Mouse (Mus musculus) ES-E14 (cell line): ENCODE measurements at regions not wholly inside any gene's neighbourhood (a gene's known extent, or its start where the extent isn't known, plus 50 kb on each side); places are given as distances from the start of the nearest gene placed in this dataset.

Source experiments
- DNase-seq: peaks from one replicate; pipeline ENCODE4 v3.0.0-alpha.2; 2013; ENCODE audit warnings: low read depth, low spot score
- H3K27ac ChIP-seq: 2 replicates; pipeline ENCODE4 v1.5.1; 2012; ENCODE audit warnings: low read depth, mild to moderate bottlenecking, low read length, moderate library complexity, mixed read lengths; ENCODE audit not compliant: poor library complexity, insufficient read depth, severe bottlenecking
- H3K36me3 ChIP-seq: 2 replicates; pipeline ENCODE4 v1.6.1; 2012; ENCODE audit warnings: mild to moderate bottlenecking, low read length, moderate library complexity, mixed read lengths; ENCODE audit not compliant: control insufficient read depth, poor library complexity, insufficient read depth, severe bottlenecking
- H3K4me1 ChIP-seq, 2 experiments: fragments of 150-350 bp in 1 of 2; sonication (generic) in 1 of 2; 2 replicates each; pipeline ENCODE4 v1.6.1; 2012; ENCODE audit warnings: low read length in 2 of 2, mild to moderate bottlenecking in 1 of 2, mixed read lengths in 1 of 2; ENCODE audit not compliant: control insufficient read depth in 2 of 2, insufficient read depth in 2 of 2, poor library complexity in 1 of 2
- H3K4me3 ChIP-seq, 2 experiments: fragments of 150-350 bp in 1 of 2; sonication (generic) in 1 of 2; 2 replicates each; pipeline ENCODE4 v1.5.1; 2012; ENCODE audit warnings: low read length in 2 of 2, low read depth in 1 of 2, mild to moderate bottlenecking in 1 of 2, mixed read lengths in 1 of 2; ENCODE audit not compliant: insufficient read depth in 1 of 2, poor library complexity in 1 of 2, severe bottlenecking in 1 of 2
- H3K9ac ChIP-seq: 2 replicates; pipeline ENCODE4 v1.6.1; 2012; ENCODE audit warnings: low read depth, mild to moderate bottlenecking, low read length, mixed read lengths; ENCODE audit not compliant: poor library complexity, insufficient read depth, severe bottlenecking
- H3K9me3 ChIP-seq: fragments of 150-350 bp; sonication (generic); 2 replicates; pipeline ENCODE4 v1.6.1; 2012; ENCODE audit warnings: low read depth, mild to moderate bottlenecking, low read length; ENCODE audit not compliant: control insufficient read depth, insufficient read depth
- CHD2 ChIP-seq: IDR thresholded peaks from 2 replicates; pipeline ENCODE4 v1.6.1; 2014; ENCODE audit warnings: mild to moderate bottlenecking, low read depth, low read length, inconsistent platforms
- HCFC1 ChIP-seq: IDR thresholded peaks from 2 replicates; pipeline ENCODE4 v1.6.1; 2012; ENCODE audit warnings: low read length, inconsistent platforms, borderline replicate concordance; ENCODE audit not compliant: insufficient read depth
- MAFK ChIP-seq: IDR thresholded peaks from 2 replicates; pipeline ENCODE4 v1.6.1; 2014; ENCODE audit warnings: mild to moderate bottlenecking, low read depth, low read length, inconsistent platforms; ENCODE audit not compliant: insufficient read depth
- ZC3H11A ChIP-seq: IDR thresholded peaks from 2 replicates; pipeline ENCODE4 v1.6.1; 2012; ENCODE audit warnings: low read depth, mild to moderate bottlenecking, inconsistent platforms, low read length, borderline replicate concordance
- ZNF384 ChIP-seq: IDR thresholded peaks from 2 replicates; pipeline ENCODE4 v1.6.1; 2012; ENCODE audit warnings: low read depth, low read length, inconsistent platforms
- in situ Hi-C, 2 experiments: fragments of 600-800 bp; cut with MboI; formaldehyde crosslinking; loops; one replicate each; pipeline ENCODE4 v1.15.1; 2025; ENCODE audit warnings: low sequenced_read_pairs in 2 of 2, inconsistent platforms in 1 of 2; ENCODE audit not compliant: unreplicated experiment in 2 of 2

GRCm38 (mm10) chr11:111767012-111767392, 701.0 kb downstream of the Kcnj2 start:
- Histone ChIP-seq H3K27ac (no peak overlapping the region), H3K36me3 (no peaks in the 10 kb centered on the region), H3K4me3 (no peak overlapping the region), H3K9me3 (no peaks in the 10 kb centered on the region), H3K4me1 (no peaks in the 10 kb centered on the region), H3K9ac (no peak overlapping the region)
- TF ChIP-seq ZNF384 (no peak), HCFC1 (no peak), CHD2 (no peak), MAFK (no peak), ZC3H11A (no peak)
- in situ Hi-C loops, result no loop called here
- no peak for DNase-seq

- in situ Hi-C loops, result no loop called here
- TF ChIP-seq ZNF384 (no peak), HCFC1 (no peak), CHD2 (no peak)
- Histone ChIP-seq H3K36me3 (no peaks in the 10 kb centered on the region), H3K27ac (no peak overlapping the region), H3K4me3 (no peak overlapping the region), H3K9ac (no peak overlapping the region), H3K4me1 (no peaks in the 10 kb centered on the region), H3K9me3 (no peaks in the 10 kb centered on the region)
- DNase-seq, result no peak
Observed at GRCm38 (mm10) chr11:111774108-111774679, 708.2 kb downstream of the Kcnj2 start.

GRCm38 (mm10) chr11:111781321-111781720, 715.4 kb downstream of the Kcnj2 start:
- Histone ChIP-seq H3K36me3 (no peaks in the 10 kb centered on the region), H3K4me1 (no peaks in the 10 kb centered on the region), H3K9ac (no peak overlapping the region), H3K4me3 (no peak overlapping the region), H3K27ac (no peak overlapping the region), H3K9me3 (no peaks in the 10 kb centered on the region)
- TF ChIP-seq MAFK (no peak), ZC3H11A (no peak), ZNF384 (no peak), CHD2 (no peak), HCFC1 (no peak)
- DNase-seq, result no peak
- in situ Hi-C loops, result no loop called here

GRCm38 (mm10) chr11:111791267-111791926, 725.4 kb downstream of the Kcnj2 start:
- no peak for DNase-seq
- H3K9me3 ChIP-seq, result no peaks in the 10 kb centered on the region
- TF ChIP-seq ZNF384, result no peak
- TF ChIP-seq MAFK, result no peak
- no peak for TF ChIP-seq HCFC1
- TF ChIP-seq CHD2, result no peak
- no peak for TF ChIP-seq ZC3H11A
- no peaks in the 10 kb centered on the region for H3K36me3 ChIP-seq
- H3K9ac ChIP-seq, result no peak overlapping the region
- H3K4me1 ChIP-seq, result no peaks in the 10 kb centered on the region
- in situ Hi-C loops, result no loop called here
- H3K27ac ChIP-seq, result no peak overlapping the region
- H3K4me3 ChIP-seq, result no peak overlapping the region

GRCm38 (mm10) chr11:111801033-111801432, 735.1 kb downstream of the Kcnj2 start:
- H3K36me3 ChIP-seq, result no peaks in the 10 kb centered on the region
- H3K4me3 ChIP-seq, result no peak overlapping the region
- in situ Hi-C loops, result no loop called here
- TF ChIP-seq HCFC1 (no peak), ZC3H11A (no peak), CHD2 (no peak), ZNF384 (no peak), MAFK (no peak)
- H3K9me3 ChIP-seq, result no peaks in the 10 kb centered on the region
- no peak for DNase-seq
- H3K9ac ChIP-seq, result no peak overlapping the region
- no peak overlapping the region for H3K27ac ChIP-seq
- no peaks in the 10 kb centered on the region for H3K4me1 ChIP-seq
